Mouse (Mus musculus) midbrain, embryonic 10.5 days (tissue): ENCODE results near the gene Coq5. TPM values are rescaled to one million over a fixed set of nuclear protein-coding genes. Genes with fewer than 3 reads are reported as not detected.

Experiments used
- DNase-seq: peaks from one replicate; pipeline ENCODE4 v3.0.0-alpha.2; 2017; ENCODE audit warnings: low spot score
- H3K27ac ChIP-seq: fragments of 300-500 bp; sonication (generic); replicated peaks from 2 replicates; pipeline ENCODE4 v1.5.1; 2016; ENCODE audit warnings: mild to moderate bottlenecking
- H3K27me3 ChIP-seq: fragments of 300-500 bp; sonication (generic); 2 replicates; pipeline ENCODE4 v1.6.1; 2016; ENCODE audit warnings: low read depth, mild to moderate bottlenecking; ENCODE audit not compliant: poor library complexity, severe bottlenecking
- H3K36me3 ChIP-seq: fragments of 300-500 bp; sonication (generic); 2 replicates; pipeline ENCODE4 v1.6.1; 2016; ENCODE audit warnings: mild to moderate bottlenecking, moderate library complexity
- H3K4me1 ChIP-seq: fragments of 300-500 bp; sonication (generic); 2 replicates; pipeline ENCODE4 v1.6.1; 2016
- H3K4me3 ChIP-seq: fragments of 300-500 bp; sonication (generic); 2 replicates; pipeline ENCODE4 v1.5.1; 2016; ENCODE audit warnings: mild to moderate bottlenecking, moderate library complexity
- H3K9me3 ChIP-seq: fragments of 300-500 bp; sonication (generic); replicated peaks from 2 replicates; pipeline ENCODE4 v1.6.1; 2016; ENCODE audit warnings: mild to moderate bottlenecking
- WGBS: fragments of 180-500 bp; shearing (Covaris S2); methylation state at CpG from one replicate; pipeline ENCODE4 v1.1.7; 2016; 5-methylcytosine and 5-hydroxymethylcytosine counted together
- polyA plus RNA-seq: library from polyadenylated mRNA; unstranded; fragments of >200 nt; fragmentation: Nextera tagmentation; extraction: Ambion mirVana; gene quantifications from 2 replicates; pipeline ENCODE4 v1.2.1, GENCODE M21; 2016

Gene Coq5
- 57.3 and 61.1 TPM in 2 replicates for polyA plus RNA-seq

GRCm38 (mm10) chr5:115279226-115280049 lies at the start of gene Coq5:
Gene Coq5, plus strand, starts transcription at chr5:115279666.
- 3% methylated on average over 45 of the region's 45 CpGs for WGBS
- Histone ChIP-seq H3K27ac (peak within 1 kb of the TSS; percentile 87), H3K36me3 (peaks cover 15% of the 10 kb centered on the region), H3K4me3 (peak within 1 kb of the TSS; percentile 97), H3K27me3 (no peaks in the 10 kb centered on the region), H3K9me3 (no peaks in the 10 kb centered on the region), H3K4me1 (peaks cover 13% of the 10 kb centered on the region)
- peak; percentile 81 for DNase-seq

- peaks cover 19% of the 10 kb centered on the region for H3K4me1 ChIP-seq
- WGBS = 51% methylated on average over 15 of the region's 15 CpGs
- no peaks in the 10 kb centered on the region for H3K9me3 ChIP-seq
- H3K4me3 ChIP-seq = no peak overlapping the region
- DNase-seq = no peak
- H3K27ac ChIP-seq = no peak overlapping the region
- H3K27me3 ChIP-seq = peaks cover 51% of the 10 kb centered on the region
- no peaks in the 10 kb centered on the region for H3K36me3 ChIP-seq
Observed at GRCm38 (mm10) chr5:115230830-115231551, 48.5 kb upstream of the Coq5 start.

- Histone ChIP-seq H3K4me3 (no peak overlapping the region), H3K36me3 (no peaks in the 10 kb centered on the region), H3K9me3 (no peaks in the 10 kb centered on the region), H3K27me3 (peaks cover 58% of the 10 kb centered on the region), H3K4me1 (peaks cover 19% of the 10 kb centered on the region), H3K27ac (no peak overlapping the region)
- WGBS = 52% methylated on average over 16 of the region's 16 CpGs
- DNase-seq = no peak
Observed at GRCm38 (mm10) chr5:115231552-115232120, 47.8 kb upstream of the Coq5 start.

- DNase-seq = no peak
- no peak overlapping the region for H3K27ac ChIP-seq
- no peaks in the 10 kb centered on the region for H3K36me3 ChIP-seq
- H3K27me3 ChIP-seq = peaks cover 61% of the 10 kb centered on the region
- no peak overlapping the region for H3K4me3 ChIP-seq
- WGBS = 81% methylated on average over 6 of the region's 6 CpGs
- no peaks in the 10 kb centered on the region for H3K9me3 ChIP-seq
- H3K4me1 ChIP-seq = peaks cover 22% of the 10 kb centered on the region
Observed at GRCm38 (mm10) chr5:115232516-115232915, 47.0 kb upstream of the Coq5 start.

GRCm38 (mm10) chr5:115233031-115233780 lies 46.3 kb upstream of the Coq5 start:
- Histone ChIP-seq H3K27me3 (peaks cover 61% of the 10 kb centered on the region), H3K9me3 (no peaks in the 10 kb centered on the region), H3K4me1 (peaks cover 28% of the 10 kb centered on the region), H3K4me3 (no peak overlapping the region), H3K27ac (no peak overlapping the region), H3K36me3 (no peaks in the 10 kb centered on the region)
- WGBS = 92% methylated on average over 14 of the region's 14 CpGs
- no peak for DNase-seq

GRCm38 (mm10) chr5:115234519-115234918 lies 44.9 kb upstream of the Coq5 start:
- peaks cover 71% of the 10 kb centered on the region for H3K27me3 ChIP-seq
- no peaks in the 10 kb centered on the region for H3K9me3 ChIP-seq
- DNase-seq = no peak
- H3K36me3 ChIP-seq = 0 out of 2 replicates have a peak, but pooled peaks cover under 1% of the 10 kb centered on the region
- H3K4me3 ChIP-seq = no peak overlapping the region
- 47% methylated on average over 6 of the region's 6 CpGs for WGBS
- peaks cover 40% of the 10 kb centered on the region for H3K4me1 ChIP-seq
- no peak overlapping the region for H3K27ac ChIP-seq

- Histone ChIP-seq H3K4me3 (peak overlapping the region; percentile 65), H3K36me3 (peaks cover 9% of the 10 kb centered on the region), H3K27ac (peak overlapping the region; percentile 72), H3K4me1 (peaks cover 40% of the 10 kb centered on the region), H3K27me3 (peaks cover 80% of the 10 kb centered on the region), H3K9me3 (no peaks in the 10 kb centered on the region)
- whole genome bisulfite sequencing = 2% methylated on average over 45 of the region's 45 CpGs
- no peak for DNase-seq
Observed at GRCm38 (mm10) chr5:115235323-115235771, 44.1 kb upstream of the Coq5 start.

- peaks cover 40% of the 10 kb centered on the region for H3K4me1 ChIP-seq
- H3K36me3 ChIP-seq = peaks cover 13% of the 10 kb centered on the region
- H3K27ac ChIP-seq = peak within 1 kb of the TSS; percentile 72
- 2% methylated on average over 21 of the region's 21 CpGs for WGBS
- peak; percentile 88 for DNase-seq
- no peaks in the 10 kb centered on the region for H3K9me3 ChIP-seq
- peak within 1 kb of the TSS; percentile 65 for H3K4me3 ChIP-seq
- H3K27me3 ChIP-seq = peaks cover 78% of the 10 kb centered on the region
Observed at GRCm38 (mm10) chr5:115235786-115236263, 43.6 kb upstream of the Coq5 start, which contains the start of gene Pop5. Gene Pop5, plus strand, starts transcription at chr5:115235836.

- peak overlapping the region; percentile 95 for H3K4me3 ChIP-seq
- WGBS = under 1% methylated on average over 88 of the region's 88 CpGs
- no peaks in the 10 kb centered on the region for H3K9me3 ChIP-seq
- H3K36me3 ChIP-seq = peaks cover 36% of the 10 kb centered on the region
- peak overlapping the region; percentile 84 for H3K27ac ChIP-seq
- peaks cover 58% of the 10 kb centered on the region for H3K27me3 ChIP-seq
- H3K4me1 ChIP-seq = peaks cover 33% of the 10 kb centered on the region
- DNase-seq = peak; percentile 90
Observed at GRCm38 (mm10) chr5:115237803-115238728, 41.4 kb upstream of the Coq5 start.

- WGBS = 7% methylated on average over 11 of the region's 11 CpGs
- peaks cover 51% of the 10 kb centered on the region for H3K27me3 ChIP-seq
- DNase-seq = no peak
Observed at GRCm38 (mm10) chr5:115238729-115239195, 40.7 kb upstream of the Coq5 start.

GRCm38 (mm10) chr5:115240191-115240590 lies 39.3 kb upstream of the Coq5 start:
- peaks cover 57% of the 10 kb centered on the region for H3K36me3 ChIP-seq
- no peak for DNase-seq
- 91% methylated on average over 11 of the region's 11 CpGs for whole genome bisulfite sequencing

More at GRCm38 (mm10) chr5:115238729-115239195, 40.7 kb upstream of the Coq5 start:
- peaks cover 43% of the 10 kb centered on the region for H3K36me3 ChIP-seq
- H3K4me1 ChIP-seq = peaks cover 33% of the 10 kb centered on the region
- peak overlapping the region; percentile 95 for H3K4me3 ChIP-seq
- no peak overlapping the region for H3K27ac ChIP-seq
- H3K9me3 ChIP-seq = no peaks in the 10 kb centered on the region

More at GRCm38 (mm10) chr5:115240191-115240590, 39.3 kb upstream of the Coq5 start:
- Histone ChIP-seq H3K4me3 (no peak overlapping the region), H3K27ac (no peak overlapping the region), H3K27me3 (peaks cover 37% of the 10 kb centered on the region), H3K4me1 (peaks cover 28% of the 10 kb centered on the region), H3K9me3 (no peaks in the 10 kb centered on the region)
